Mouse (Mus musculus): Measurements from ENCODE around the gene Dlg5. TPM values are rescaled to one million over a fixed set of nuclear protein-coding genes. Genes with fewer than 3 reads are reported as not detected.

Dlg5 gene
- polyA plus RNA-seq, 1 experiment from 2014 or later: 0.97 TPM

- H3K36me3 ChIP-seq (replicated peaks): no peaks in the 10 kb centered on the region
- no peak overlapping the region for H3K9ac ChIP-seq
- H3K27ac ChIP-seq (replicated peaks): no peak overlapping the region
- H3K27me3 ChIP-seq: no peaks in the 10 kb centered on the region
- no peaks in the 10 kb centered on the region for H3K4me1 ChIP-seq (replicated peaks)
- H3K9me3 ChIP-seq (replicated peaks): no peaks in the 10 kb centered on the region
- 72% methylated on average over 2 of the region's 2 CpGs for WGBS (ENCODE audit: insufficient replicate concordance)
- H3K4me3 ChIP-seq (replicated peaks): no peak overlapping the region
- ATAC-seq (ENCODE audit: insufficient read depth): no peak
- H3K4me2 ChIP-seq: no peak overlapping the region
Observed at GRCm38 (mm10) chr14:24106734-24107133, 139.0 kb downstream of the Dlg5 start.

GRCm38 (mm10) chr14:24098828-24099227 is 146.9 kb downstream of the Dlg5 start:
- Histone ChIP-seq H3K9ac (no peak overlapping the region), H3K27ac (replicated peaks) (no peak overlapping the region), H3K4me2 (no peak overlapping the region), H3K9me3 (replicated peaks) (no peaks in the 10 kb centered on the region), H3K4me1 (replicated peaks) (no peaks in the 10 kb centered on the region), H3K27me3 (no peaks in the 10 kb centered on the region), H3K4me3 (replicated peaks) (no peak overlapping the region), H3K36me3 (replicated peaks) (no peaks in the 10 kb centered on the region)
- 43% methylated on average over 4 of the region's 4 CpGs for WGBS (ENCODE audit: insufficient replicate concordance)
- no peak for ATAC-seq (ENCODE audit: insufficient read depth)

GRCm38 (mm10) chr14:24094656-24095055 is 151.1 kb downstream of the Dlg5 start:
- 85% methylated on average over 1 of the region's 1 CpGs for WGBS (ENCODE audit: insufficient replicate concordance)
- no peak for ATAC-seq (ENCODE audit: insufficient read depth)

GRCm38 (mm10) chr14:24093221-24093620 is 152.5 kb downstream of the Dlg5 start:
- Histone ChIP-seq H3K4me2 (no peak overlapping the region), H3K9ac (no peak overlapping the region), H3K4me3 (replicated peaks) (no peak overlapping the region), H3K36me3 (replicated peaks) (no peaks in the 10 kb centered on the region), H3K9me3 (replicated peaks) (no peaks in the 10 kb centered on the region), H3K27ac (replicated peaks) (no peak overlapping the region), H3K4me1 (replicated peaks) (peaks cover 15% of the 10 kb centered on the region), H3K27me3 (no peaks in the 10 kb centered on the region)
- no peak for ATAC-seq (ENCODE audit: insufficient read depth)
- 75% methylated on average over 4 of the region's 4 CpGs for WGBS (ENCODE audit: insufficient replicate concordance)

More at GRCm38 (mm10) chr14:24094656-24095055, 151.1 kb downstream of the Dlg5 start:
- no peak overlapping the region for H3K4me3 ChIP-seq (replicated peaks)
- H3K27ac ChIP-seq (replicated peaks): no peak overlapping the region
- no peaks in the 10 kb centered on the region for H3K27me3 ChIP-seq
- H3K4me2 ChIP-seq: no peak overlapping the region
- H3K9me3 ChIP-seq (replicated peaks): no peaks in the 10 kb centered on the region
- no peaks in the 10 kb centered on the region for H3K36me3 ChIP-seq (replicated peaks)
- H3K9ac ChIP-seq: no peak overlapping the region
- H3K4me1 ChIP-seq (replicated peaks): peaks cover 15% of the 10 kb centered on the region

- no peak for ATAC-seq (ENCODE audit: insufficient read depth)
- Histone ChIP-seq H3K27me3 (no peaks in the 10 kb centered on the region), H3K4me3 (replicated peaks) (no peak overlapping the region), H3K9ac (no peak overlapping the region), H3K9me3 (replicated peaks) (no peaks in the 10 kb centered on the region), H3K36me3 (replicated peaks) (no peaks in the 10 kb centered on the region), H3K4me1 (replicated peaks) (peaks cover 15% of the 10 kb centered on the region), H3K27ac (replicated peaks) (no peak overlapping the region), H3K4me2 (no peak overlapping the region)
- WGBS (ENCODE audit: insufficient replicate concordance): 65% methylated on average over 3 of the region's 3 CpGs
Observed at GRCm38 (mm10) chr14:24092391-24092790, 153.3 kb downstream of the Dlg5 start.

GRCm38 (mm10) chr14:24090790-24091189 is 154.9 kb downstream of the Dlg5 start:
- H3K4me3 ChIP-seq (replicated peaks): no peak overlapping the region
- H3K9ac ChIP-seq: no peak overlapping the region
- no peaks in the 10 kb centered on the region for H3K27me3 ChIP-seq
- peaks cover 15% of the 10 kb centered on the region for H3K4me1 ChIP-seq (replicated peaks)
- no peak overlapping the region for H3K27ac ChIP-seq (replicated peaks)
- ATAC-seq (ENCODE audit: insufficient read depth): peak; percentile 76
- no peaks in the 10 kb centered on the region for H3K9me3 ChIP-seq (replicated peaks)
- WGBS (ENCODE audit: insufficient replicate concordance): 10% methylated on average over 1 of the region's 1 CpGs
- H3K4me2 ChIP-seq: peak overlapping the region; percentile 5; the same call in 1 of the 2 replicates
- no peaks in the 10 kb centered on the region for H3K36me3 ChIP-seq (replicated peaks)

GRCm38 (mm10) chr14:24089181-24089580 is 156.5 kb downstream of the Dlg5 start:
- H3K4me2 ChIP-seq: no peak overlapping the region
- no peaks in the 10 kb centered on the region for H3K9me3 ChIP-seq (replicated peaks)
- ATAC-seq (ENCODE audit: insufficient read depth): no peak
- 66% methylated on average over 3 of the region's 3 CpGs for WGBS (ENCODE audit: insufficient replicate concordance)
- no peak overlapping the region for H3K9ac ChIP-seq
- no peaks in the 10 kb centered on the region for H3K36me3 ChIP-seq (replicated peaks)
- no peak overlapping the region for H3K4me3 ChIP-seq (replicated peaks)
- H3K27ac ChIP-seq (replicated peaks): no peak overlapping the region
- 0 out of 2 replicates have a peak, but pooled peaks cover 3% of the 10 kb centered on the region for H3K27me3 ChIP-seq
- H3K4me1 ChIP-seq (replicated peaks): peaks cover 15% of the 10 kb centered on the region

- H3K9me3 ChIP-seq (replicated peaks): no peaks in the 10 kb centered on the region
- no peak overlapping the region for H3K4me3 ChIP-seq (replicated peaks)
- no peak overlapping the region for H3K27ac ChIP-seq (replicated peaks)
- no peak overlapping the region for H3K4me2 ChIP-seq
- peaks cover 15% of the 10 kb centered on the region for H3K4me1 ChIP-seq (replicated peaks)
- no peak for ATAC-seq (ENCODE audit: insufficient read depth)
- H3K27me3 ChIP-seq: 0 out of 2 replicates have a peak, but pooled peaks cover 3% of the 10 kb centered on the region
- no peaks in the 10 kb centered on the region for H3K36me3 ChIP-seq (replicated peaks)
- 55% methylated on average over 3 of the region's 3 CpGs for WGBS (ENCODE audit: insufficient replicate concordance)
- H3K9ac ChIP-seq: no peak overlapping the region
Observed at GRCm38 (mm10) chr14:24087430-24087829, 158.3 kb downstream of the Dlg5 start.

- H3K9me3 ChIP-seq (replicated peaks): no peaks in the 10 kb centered on the region
- no peak overlapping the region for H3K27ac ChIP-seq (replicated peaks)
- H3K4me1 ChIP-seq (replicated peaks): peaks cover 14% of the 10 kb centered on the region
- no peaks in the 10 kb centered on the region for H3K36me3 ChIP-seq (replicated peaks)
- no peak overlapping the region for H3K4me2 ChIP-seq
- 0 out of 2 replicates have a peak, but pooled peaks cover 3% of the 10 kb centered on the region for H3K27me3 ChIP-seq
- H3K4me3 ChIP-seq (replicated peaks): no peak overlapping the region
- no peak overlapping the region for H3K9ac ChIP-seq
- WGBS (ENCODE audit: insufficient replicate concordance): 48% methylated on average over 5 of the region's 5 CpGs
- ATAC-seq (ENCODE audit: insufficient read depth): no peak
Observed at GRCm38 (mm10) chr14:24086481-24086880, 159.2 kb downstream of the Dlg5 start.

Small RNA genes lying within 50 kb of the gene (microRNA-seq; reads per million reads assigned to microRNA genes)
- gene Mir7210: not detected

Other genes with a start within 250 kb of the Dlg5 start
- gene Kcnma1, start 231.4 kb downstream of the Dlg5 start, polyA plus RNA-seq (2015; fragmentation: Nextera tagmentation; extraction: Ambion mirVana): 0.07 and 0.17 TPM in 2 replicates
- gene E330034G19Rik, start 47.3 kb upstream of the Dlg5 start, polyA plus RNA-seq (2015; fragmentation: Nextera tagmentation; extraction: Ambion mirVana): not detected in 2 replicates
- gene Polr3a, start 241.1 kb upstream of the Dlg5 start, polyA plus RNA-seq (2015; fragmentation: Nextera tagmentation; extraction: Ambion mirVana): 5.9 and 6.5 TPM in 2 replicates
- gene Rps24, start 241.2 kb upstream of the Dlg5 start, polyA plus RNA-seq (2015; fragmentation: Nextera tagmentation; extraction: Ambion mirVana): 313 and 420 TPM in 2 replicates

All from liver, embryonic 15.5 days (tissue).